Mouse (Mus musculus) gastrocnemius, postnatal 4 days (tissue): ENCODE results near the gene Slc37a3. TPM values are rescaled to one million over a fixed set of nuclear protein-coding genes. Genes with fewer than 3 reads are reported as not detected.

Experiments
- DNase-seq, 2 experiments: peaks; one replicate each; pipeline ENCODE4 v3.0.0; 2021 to 2022; ENCODE audit warnings: low spot score in 2 of 2, mixed read lengths in 2 of 2
- total RNA-seq, 2 experiments: library from RNA; stranded (reverse); gene quantifications; 2 replicates each; pipeline ENCODE4 v1.2.3; 2021

Gene Slc37a3
- total RNA-seq, 2 experiments from 2014 or later = 36.9 to 39.4 TPM

DNA sequence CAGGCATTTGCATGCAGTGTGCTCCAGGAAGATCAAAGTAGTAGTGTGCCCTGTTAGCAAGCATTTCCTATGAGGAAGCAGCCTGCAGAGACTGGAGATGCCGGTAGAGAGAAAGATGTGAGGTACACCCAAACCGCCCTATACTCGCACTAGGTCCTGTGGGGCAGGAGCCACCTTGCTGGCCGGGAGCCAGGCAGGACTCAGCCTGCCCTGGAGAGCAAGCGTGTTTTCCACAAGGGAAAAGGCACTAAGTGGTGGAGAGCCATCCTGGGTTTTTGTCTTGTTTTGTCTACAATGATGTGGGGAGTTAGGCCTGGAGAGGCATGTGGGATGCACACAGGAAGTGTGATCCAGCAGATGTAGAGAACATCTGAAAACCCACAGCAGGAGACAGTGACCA is 57.2 kb downstream of the Slc37a3 start:
- DNase-seq = no peak

DNA sequence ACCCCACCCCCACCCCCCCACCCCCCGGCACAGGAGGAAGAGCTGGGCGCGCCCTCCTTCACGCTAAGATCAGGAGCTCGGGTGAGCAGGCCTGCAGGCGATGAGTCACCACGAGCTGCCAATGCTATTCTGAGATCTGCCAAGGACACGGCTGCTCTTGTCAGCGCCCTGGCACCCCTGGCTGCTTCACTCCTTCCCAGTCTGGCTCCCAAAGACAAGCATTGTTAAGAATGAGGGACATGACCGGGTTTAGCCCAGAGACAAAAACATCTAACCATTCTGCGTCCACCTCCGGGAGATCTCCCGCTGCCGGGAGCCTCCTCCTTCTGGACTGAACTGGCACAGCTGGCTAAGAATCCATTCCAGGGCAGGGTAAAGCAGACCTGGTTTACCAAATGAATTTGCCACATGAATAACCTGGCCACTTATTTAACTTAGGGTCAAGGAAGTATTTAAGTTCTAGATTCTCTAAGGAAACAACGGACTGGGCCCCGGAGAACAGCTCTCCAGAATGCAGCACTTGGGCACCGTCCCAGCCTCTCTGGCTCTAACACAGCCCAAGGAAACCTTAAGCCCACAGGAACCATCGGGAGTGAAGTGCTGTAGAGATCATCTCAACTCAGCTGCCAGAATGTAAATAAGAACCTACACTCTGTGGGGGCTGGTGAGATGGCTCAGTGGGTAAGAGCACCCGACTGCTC is 58.3 kb downstream of the Slc37a3 start:
- peak in 1 of 2 experiments; percentile 42 for DNase-seq

DNA sequence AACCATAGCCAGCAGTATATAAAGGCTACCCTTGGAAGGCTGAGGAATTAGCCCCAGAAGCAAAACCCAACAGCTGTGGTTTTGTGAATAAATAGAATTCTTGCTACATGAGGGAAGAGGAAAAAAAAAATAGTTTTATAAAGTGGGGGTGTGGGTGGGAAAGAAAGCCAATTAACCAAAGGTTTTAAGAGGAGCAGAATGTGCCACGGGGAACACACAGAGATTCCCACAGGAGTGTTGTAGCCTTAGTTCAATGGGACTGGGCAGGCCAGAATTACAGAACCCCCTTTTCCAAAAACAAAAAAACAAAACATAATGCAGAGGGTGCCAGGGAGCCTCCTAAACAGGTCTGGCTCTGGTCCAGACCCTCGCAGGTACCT is 58.9 kb downstream of the Slc37a3 start:
- DNase-seq = no peak

DNA sequence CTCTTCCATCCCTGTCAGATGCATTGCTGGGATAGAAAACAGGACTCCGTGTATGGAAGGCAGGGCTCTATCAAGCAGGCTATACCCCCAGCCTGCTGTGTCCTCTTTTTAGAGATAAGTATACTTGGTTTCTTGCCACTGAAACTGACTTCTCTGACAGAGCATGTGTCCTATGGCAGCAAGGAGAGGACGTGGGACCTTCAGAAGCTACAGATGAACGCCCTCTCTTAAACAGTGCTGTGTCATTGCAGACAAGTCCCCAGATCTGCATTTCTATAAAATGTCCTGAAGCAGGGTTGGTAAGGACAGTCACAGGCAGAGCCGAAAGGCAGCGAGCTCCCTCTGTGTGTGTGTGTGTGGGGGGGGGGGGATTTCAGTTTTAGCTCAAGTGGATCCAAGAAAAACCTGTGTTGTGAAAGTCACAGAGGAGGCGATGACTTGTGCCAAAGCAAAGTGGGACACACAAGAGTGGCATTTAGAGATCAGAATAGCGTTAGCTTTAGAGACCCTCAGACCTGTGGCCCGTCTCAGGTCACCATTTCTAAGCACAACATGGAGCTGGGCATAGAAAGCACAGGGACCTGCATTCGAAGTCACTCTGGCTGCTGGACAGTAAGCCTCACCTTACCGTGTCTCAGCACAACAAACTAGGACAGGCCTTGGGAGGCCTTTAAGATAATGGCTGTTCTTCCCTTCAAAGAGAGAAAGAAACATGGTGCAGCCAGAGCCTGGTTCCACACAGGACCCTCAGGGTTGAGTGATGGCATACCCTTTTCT is 59.4 kb downstream of the Slc37a3 start:
- DNase-seq = no peak

DNA sequence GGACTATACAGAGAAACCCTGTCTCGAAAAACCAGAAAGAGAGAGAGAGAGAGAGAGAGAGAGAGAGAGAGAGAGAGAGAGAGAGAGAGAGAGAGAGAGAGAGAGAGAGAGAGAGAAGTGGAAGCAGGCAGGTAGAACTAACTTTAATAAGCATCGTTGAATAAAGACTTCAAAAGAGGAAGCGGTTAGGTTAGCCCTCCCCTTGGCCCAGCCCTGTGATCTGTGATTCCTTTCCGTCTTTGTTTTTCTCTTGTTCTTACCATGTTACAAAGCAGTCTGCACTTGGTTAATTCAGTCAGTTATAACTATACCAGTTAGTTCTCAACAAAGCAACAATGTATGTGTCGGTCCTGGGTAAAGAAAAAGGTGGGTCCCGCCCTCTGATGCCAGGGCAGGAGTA is 61.4 kb downstream of the Slc37a3 start:
- DNase-seq = no peak

DNA sequence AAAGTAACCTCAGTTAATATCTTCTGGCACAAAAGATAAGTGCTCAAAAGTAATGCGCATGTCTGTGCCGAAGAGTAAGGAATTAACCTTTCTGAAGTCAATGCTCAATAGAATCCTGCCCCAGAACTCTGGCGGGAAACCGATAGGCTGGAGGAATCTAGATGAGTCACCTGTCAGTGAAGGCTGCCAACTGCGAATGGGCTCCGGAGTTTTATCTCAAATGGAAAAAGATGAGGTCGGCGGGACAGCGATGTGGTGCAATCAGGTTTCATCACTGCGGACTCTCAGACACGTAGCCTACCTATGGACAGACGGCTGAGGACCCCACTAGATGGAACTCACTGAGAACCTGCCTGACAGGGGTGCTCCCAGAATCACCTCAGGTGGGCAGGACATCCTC is 63.0 kb downstream of the Slc37a3 start:
- no peak for DNase-seq

DNA sequence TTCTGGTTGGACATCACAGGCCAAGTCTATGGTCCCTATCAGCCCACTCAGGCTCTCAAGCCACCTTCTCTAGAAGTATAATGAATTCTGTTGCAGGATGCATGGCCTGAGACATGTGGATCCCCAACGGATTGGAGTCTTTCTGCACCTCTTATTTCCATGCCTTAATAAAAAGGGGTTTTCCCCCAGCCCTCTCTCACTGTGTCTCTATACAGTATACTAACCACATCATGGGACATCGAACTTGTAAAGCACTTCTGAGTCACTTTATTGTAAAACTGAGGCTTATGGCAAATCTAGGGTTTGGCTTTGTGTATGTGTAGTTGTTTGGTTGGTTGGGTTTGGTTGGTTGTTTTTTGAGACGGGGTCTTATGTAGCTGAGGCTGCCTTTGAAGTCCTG is 65.7 kb downstream of the Slc37a3 start:
- no peak for DNase-seq

DNA sequence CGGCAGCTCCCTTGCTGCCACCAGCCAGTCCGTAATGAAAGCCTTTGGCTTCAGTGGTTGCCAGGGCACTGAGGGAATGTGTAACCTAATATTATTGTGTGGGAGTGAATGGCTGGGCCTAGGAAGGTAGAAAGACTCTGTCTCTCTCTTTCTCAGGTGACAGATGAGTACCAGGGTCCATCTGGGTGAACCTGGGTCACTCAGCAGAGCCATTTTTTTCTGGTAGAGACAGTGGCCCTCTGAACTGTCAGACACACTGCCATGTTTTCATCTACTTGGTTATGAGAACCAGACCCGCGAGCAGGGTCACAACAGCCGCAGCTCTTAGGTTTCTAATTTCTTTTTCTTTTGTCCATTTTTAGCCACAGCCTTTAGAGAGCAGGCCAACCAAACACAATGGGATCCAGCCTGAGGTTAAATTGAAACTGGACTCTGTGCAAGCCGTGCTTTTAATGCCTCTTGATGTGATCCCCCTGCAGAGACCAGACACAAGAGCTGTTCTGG is 73.1 kb downstream of the Slc37a3 start:
- no peak for DNase-seq

DNA sequence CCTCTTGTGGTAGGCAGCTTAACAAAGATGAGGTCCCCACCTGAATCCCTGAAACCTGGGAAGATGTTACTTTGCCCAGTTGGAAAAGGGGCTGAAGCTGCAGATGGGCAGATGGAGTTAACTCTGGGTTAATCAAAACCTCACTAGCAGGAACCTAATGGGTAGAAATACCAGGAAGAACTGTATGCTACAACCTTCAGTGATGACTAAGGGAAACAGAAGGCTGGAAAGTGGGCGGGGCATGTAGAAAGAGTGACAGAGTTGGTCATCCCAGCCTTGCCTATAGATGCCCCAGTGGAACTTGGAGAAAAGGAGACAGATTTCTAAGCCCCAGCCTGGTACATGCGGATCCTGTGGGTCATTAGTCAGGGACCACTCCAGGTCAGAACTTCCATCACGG is 76.0 kb downstream of the Slc37a3 start:
- DNase-seq = no peak

DNA sequence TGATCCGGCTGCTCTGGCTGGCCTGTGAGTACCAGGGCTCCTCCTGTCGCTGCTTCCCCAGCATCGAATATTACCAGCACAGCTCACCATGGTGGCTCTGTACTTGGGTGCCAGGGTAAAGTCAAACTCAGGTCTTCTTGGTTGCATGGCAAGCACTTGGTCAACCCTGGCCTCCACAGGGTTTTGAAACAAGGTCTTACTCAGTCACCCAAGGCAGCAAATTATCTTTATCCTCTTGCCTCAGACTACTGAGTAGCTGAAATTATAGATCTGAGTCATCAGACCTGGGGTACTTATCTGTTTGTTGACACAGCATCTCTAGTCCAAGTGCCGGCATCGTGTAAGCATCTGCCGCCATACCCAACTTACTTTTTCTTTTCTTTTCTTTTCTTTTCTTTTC is 80.4 kb downstream of the Slc37a3 start:
- no peak for DNase-seq

DNA sequence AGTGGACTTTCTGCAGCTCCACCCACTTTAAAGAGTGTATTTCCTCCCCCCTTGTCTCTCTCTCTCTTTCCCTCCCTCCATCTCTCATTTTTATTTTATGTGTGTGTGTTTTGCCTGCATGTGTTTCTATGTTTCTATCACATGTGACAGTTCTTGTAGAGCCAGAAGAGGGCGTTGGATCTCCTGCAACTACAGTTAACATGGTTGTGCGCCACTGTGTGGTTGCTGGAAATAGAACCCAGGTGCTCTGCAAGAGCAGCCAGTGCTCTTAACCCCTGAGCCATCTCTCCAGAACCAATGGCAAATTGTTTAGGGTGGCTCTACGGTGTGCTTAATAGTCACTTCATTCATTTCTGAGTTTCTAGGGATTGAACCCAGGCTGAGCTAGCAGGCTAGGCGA is 81.0 kb downstream of the Slc37a3 start:
- DNase-seq = no peak

DNA sequence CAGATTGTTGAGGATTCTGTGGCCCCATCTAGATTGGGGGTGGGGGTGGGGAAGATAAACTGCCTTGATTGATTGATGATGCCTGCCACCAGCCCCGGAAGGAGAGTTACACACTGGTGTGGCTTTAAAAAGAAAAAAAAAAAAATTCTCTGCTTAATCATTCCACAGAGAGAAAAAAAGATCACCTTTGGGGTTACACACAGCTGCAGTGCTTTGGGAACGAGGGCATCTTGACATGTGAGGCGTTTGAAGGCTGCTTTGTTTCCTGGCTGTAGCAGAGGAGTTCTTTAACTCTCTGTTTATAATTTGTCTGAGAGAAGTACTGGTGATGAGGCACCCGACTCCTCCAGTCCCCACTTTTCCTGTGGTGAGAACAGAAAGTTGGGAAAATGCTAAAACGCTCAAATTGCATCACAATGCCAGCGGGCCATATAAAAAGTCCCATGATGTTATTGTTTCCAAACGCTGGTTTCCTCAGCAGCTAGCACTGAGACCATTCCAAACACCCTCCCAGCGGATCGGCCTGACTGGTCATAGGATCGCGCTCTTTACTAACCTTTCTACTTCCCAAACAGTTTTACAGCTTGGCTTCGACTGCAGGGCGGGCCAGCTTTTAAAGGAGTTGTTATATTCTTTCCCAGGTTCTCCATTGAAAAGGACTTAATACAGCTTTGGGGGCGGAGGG is 81.6 kb downstream of the Slc37a3 start:
- no peak for DNase-seq

DNA sequence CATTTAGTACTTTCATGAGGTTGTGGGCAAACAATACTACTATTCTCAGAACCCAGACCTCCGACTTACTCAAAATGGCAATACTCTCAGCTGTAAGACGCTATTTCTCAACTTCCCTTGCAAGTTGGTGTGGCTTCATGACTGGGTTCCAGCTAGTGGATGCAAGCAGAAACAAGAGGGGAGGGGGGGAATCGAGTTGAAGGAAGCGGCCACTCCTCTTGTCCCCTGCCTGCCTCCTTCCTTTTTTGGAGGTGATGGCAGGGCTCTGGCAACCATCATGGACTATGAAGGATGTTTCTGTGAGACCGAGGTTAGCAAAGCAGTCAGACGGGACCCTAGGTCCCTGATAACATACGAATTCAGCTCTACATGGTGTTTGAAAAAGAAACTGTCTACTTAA is 87.8 kb downstream of the Slc37a3 start:
- no peak for DNase-seq

DNA sequence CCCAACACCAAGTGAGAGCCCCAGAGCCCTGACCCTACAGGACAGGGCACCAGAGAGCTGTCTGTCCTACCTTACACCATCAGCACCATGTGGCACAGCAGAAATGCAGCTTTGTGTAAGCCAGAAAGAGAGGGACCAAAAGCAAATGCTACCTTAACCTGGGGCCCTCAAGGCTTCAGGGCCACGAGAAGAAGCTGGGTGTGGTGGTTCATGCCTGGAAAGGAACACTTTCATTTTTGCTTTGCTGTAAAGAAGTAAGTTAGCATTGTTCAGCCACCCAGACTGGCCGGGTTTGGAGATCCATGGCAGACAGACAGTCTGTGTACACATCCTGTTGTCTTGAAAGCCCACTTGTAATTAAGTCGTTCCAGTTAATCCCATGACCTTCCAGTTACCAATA is 89.7 kb downstream of the Slc37a3 start:
- DNase-seq = no peak

DNA sequence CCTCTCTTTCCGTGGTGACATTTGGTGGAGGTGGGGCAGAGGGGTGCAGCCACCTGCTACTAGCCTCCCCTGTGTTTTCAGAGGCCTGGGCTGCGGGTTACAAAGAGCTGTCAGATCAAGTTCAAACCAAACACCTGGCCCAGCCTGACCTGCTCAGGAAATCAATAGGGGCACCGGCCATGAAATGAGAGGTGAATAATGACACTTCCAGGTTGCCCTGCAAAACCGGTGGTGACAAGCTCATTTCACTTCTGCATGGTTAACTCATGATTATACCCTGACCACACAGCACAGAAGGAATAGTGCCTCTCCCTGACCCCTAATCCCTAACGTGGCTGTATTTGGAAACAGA is 90.8 kb downstream of the Slc37a3 start:
- DNase-seq = no peak

DNA sequence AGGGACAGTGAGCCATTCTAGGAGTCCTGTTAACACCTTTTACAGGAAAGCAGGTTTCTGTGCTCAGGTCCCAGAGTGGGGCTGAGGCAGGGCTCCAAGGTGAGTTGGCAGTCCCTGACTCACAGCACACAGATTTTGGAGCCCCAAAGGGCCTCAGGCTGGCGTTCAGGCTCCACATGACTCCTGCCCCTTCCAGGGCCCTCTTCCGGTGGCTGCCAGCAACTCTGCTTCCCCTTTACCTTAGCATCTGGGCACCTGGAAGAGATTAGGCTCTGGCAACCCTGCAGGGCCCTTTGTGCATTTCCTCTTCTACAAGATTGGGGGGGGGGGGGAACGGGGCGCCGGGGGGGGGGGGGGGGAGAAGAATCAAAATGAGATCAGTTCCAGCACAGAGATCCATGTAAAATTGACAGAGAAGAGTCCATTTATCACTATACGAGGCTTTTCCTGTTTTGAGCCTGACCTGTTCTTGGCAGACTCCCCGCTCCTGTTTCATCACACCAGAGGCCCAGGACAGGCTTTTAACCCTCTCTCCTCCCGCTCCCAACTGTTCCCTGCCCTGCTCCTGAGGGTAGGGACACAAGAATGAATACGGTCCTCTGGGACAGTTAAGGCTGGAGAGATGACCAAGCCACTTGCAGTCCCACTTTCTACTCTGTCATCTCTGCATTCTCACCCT is 91.3 kb downstream of the Slc37a3 start:
- no peak for DNase-seq

DNA sequence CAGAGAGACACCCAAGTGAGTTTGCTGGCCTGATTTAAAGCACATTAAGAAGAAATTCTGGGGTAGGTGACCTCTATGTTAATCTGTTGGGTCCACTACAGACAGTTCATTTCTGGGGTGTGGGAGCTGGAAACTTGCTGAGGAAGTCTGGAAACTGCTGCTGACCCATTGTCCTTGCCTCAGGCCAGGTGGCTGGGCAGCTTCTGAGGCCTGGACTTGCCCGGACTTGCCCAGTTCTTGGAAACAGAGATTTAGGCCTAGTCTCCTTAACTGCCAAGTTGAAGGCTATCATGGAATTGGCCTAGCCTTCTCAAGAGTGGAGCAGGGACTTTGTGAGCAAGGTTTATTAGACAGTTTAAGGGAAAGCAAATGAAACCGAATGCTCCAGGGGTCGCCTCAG is 92.6 kb downstream of the Slc37a3 start:
- no peak for DNase-seq
